Mouse (Mus musculus): Measurements from ENCODE around the gene Art5.

DNA sequence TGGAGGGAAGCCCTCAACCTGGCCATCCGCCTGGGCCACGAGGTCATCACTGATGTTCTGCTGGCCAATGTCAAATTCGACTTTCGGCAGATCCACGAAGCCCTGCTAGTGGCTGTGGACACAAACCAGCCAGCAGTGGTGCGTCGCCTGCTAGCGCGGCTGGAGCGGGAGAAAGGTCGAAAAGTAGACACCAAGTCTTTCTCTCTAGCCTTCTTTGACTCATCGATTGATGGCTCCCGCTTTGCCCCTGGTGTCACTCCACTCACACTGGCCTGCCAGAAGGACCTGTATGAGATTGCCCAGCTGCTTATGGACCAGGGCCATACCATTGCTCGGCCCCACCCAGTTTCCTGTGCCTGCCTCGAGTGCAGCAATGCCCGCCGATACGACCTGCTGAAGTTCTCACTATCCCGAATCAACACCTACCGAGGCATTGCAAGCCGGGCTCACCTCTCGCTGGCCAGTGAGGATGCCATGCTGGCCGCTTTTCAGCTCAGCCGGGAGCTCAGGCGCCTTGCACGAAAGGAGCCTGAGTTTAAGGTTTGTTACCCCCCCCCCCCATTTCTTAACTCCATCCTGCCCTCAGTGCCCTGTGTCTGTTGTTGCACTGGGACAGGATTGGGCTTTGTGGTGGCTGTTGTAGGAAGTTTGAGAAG is 25.1 kb downstream of the Art5 start:
- TF ChIP-seq HCFC1 (IDR thresholded peaks at IDR 0.05; ENCODE audit: borderline replicate concordance, insufficient read depth, low read length) (no peak), CHD2 (IDR thresholded peaks at IDR 0.05; ENCODE audit: low read depth, low read length) (no peak), ZC3H11A (IDR thresholded peaks at IDR 0.05; ENCODE audit: borderline replicate concordance, low read depth, low read length) (no peak), MAFK (IDR thresholded peaks at IDR 0.05; ENCODE audit: insufficient read depth, low read depth, low read length) (no peak)

Measured in ES-E14 (cell line).